Mouse (Mus musculus) hindbrain, embryonic 10.5 days (tissue): ENCODE measurements at regions not wholly inside any gene's neighbourhood (a gene's known extent, or its start where the extent isn't known, plus 50 kb on each side); places are given as distances from the start of the nearest gene placed in this dataset.

Experiments
- DNase-seq: peaks from one replicate; pipeline ENCODE4 v3.0.0-alpha.2; 2017; ENCODE audit warnings: low spot score
- H3K27ac ChIP-seq: fragments of 300-500 bp; sonication (generic); 2 replicates; pipeline ENCODE4 v1.5.1; 2016; ENCODE audit warnings: mild to moderate bottlenecking, moderate library complexity
- H3K27me3 ChIP-seq: fragments of 300-500 bp; sonication (generic); 2 replicates; pipeline ENCODE4 v1.6.1; 2016; ENCODE audit warnings: mild to moderate bottlenecking; ENCODE audit not compliant: poor library complexity, insufficient read depth, severe bottlenecking
- H3K36me3 ChIP-seq: fragments of 300-500 bp; sonication (generic); 2 replicates; pipeline ENCODE4 v1.6.1; 2016; ENCODE audit warnings: mild to moderate bottlenecking, moderate library complexity
- H3K4me1 ChIP-seq: fragments of 300-500 bp; sonication (generic); replicated peaks from 2 replicates; pipeline ENCODE4 v1.6.1; 2016; ENCODE audit warnings: mild to moderate bottlenecking
- H3K4me3 ChIP-seq: fragments of 300-500 bp; sonication (generic); 2 replicates; pipeline ENCODE4 v1.5.1; 2016; ENCODE audit warnings: mild to moderate bottlenecking, moderate library complexity
- H3K9me3 ChIP-seq: fragments of 300-500 bp; sonication (generic); 2 replicates; pipeline ENCODE4 v1.6.1; 2016; ENCODE audit warnings: mild to moderate bottlenecking, moderate library complexity
- WGBS: fragments of 180-500 bp; shearing (Covaris S2); methylation state at CpG from one replicate; pipeline ENCODE4 v1.1.7; 2016; 5-methylcytosine and 5-hydroxymethylcytosine counted together

DNA sequence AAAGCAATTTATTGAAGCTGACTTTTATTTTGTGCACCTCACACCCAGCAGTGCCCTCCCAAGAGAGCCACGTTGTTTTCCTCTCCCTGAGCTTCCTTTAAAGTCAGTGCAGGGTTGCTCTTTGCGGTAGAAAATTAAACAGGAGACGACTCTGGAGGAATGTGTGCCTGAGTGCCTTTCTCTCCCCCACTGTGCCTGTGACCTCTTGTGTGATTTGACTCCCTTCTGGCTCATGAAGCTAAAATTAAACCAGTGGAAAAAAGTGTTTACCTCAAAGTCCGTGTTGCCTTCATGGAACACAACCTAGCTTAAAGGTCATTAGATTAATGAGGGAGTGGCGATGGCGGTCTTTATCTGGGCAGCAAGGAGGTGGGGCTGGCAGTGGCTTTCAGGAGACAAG, 423.4 kb upstream of the Cited2 start:
- 42% methylated on average over 6 of the region's 6 CpGs for WGBS
- Histone ChIP-seq H3K27me3 (no peaks in the 10 kb centered on the region), H3K36me3 (no peaks in the 10 kb centered on the region), H3K27ac (0 out of 2 replicates have a peak overlapping the region, but pooled peaks have one; percentile 29), H3K4me1 (peaks cover 5% of the 10 kb centered on the region; the same call in 1 of the 2 replicates), H3K4me3 (no peak overlapping the region), H3K9me3 (no peaks in the 10 kb centered on the region)
- DNase-seq, result peak; percentile 6

DNA sequence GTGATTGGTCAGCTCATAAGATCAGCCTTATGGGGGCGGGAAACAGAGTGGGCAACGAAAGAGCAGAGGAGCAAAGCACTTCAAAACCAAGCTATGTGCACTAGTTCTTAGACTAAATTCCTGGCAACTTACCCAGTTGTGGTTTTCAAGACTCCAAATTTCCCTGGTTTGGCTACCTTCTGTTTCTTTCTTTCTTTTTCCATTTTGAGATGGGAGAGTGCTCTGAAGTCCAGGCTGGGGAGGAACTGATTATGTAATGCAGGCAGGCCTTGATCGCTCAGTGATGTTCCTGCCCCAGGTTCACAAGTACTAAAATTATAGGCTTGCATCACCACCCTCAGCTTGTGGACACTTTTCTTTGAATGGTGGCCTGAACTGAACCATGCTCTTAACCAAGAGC, 396.3 kb upstream of the Cited2 start:
- 92% methylated on average over 3 of the region's 3 CpGs for WGBS
- H3K4me3 ChIP-seq, result no peak overlapping the region
- no peak overlapping the region for H3K27ac ChIP-seq
- H3K9me3 ChIP-seq, result 0 out of 2 replicates have a peak, but pooled peaks cover 2% of the 10 kb centered on the region
- peaks cover 17% of the 10 kb centered on the region for H3K4me1 ChIP-seq
- no peaks in the 10 kb centered on the region for H3K36me3 ChIP-seq
- no peak for DNase-seq
- no peaks in the 10 kb centered on the region for H3K27me3 ChIP-seq

DNA sequence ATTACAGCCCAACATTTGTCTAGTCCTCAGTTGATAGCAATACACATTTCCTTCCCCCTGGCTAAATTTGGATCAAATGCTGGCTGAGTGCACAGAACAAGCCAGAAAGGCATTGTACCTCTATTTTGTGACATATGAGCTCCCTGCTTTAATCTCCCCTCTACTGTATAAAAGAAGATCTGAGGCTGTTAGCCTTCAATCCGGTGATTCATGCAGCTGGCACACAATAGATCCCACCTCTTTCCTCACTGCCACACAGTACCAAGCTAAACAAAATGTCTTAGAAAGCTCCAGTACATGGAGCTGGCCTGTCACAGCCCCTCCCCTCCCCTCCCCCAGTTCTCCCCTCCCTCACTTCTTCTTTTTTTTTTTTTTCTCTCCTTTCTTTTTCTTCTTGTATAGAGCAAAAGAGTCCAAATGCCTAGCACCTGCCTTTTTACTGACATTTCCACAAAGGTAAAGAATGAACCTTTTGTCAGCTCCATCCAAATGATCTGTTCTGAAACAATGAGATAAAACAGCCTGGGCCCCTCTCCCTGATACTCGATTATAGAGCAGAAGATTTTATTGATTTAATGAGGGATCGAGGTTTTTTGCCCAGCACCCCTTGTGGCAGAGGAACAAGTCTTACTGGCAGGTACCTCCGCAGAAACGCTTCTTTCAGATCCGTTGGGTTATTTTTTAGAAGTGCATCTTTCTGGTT, 392.0 kb upstream of the Cited2 start:
- H3K4me3 ChIP-seq, result peak overlapping the region; percentile 49
- no peaks in the 10 kb centered on the region for H3K9me3 ChIP-seq
- 4% methylated on average over 6 of the region's 6 CpGs for whole genome bisulfite sequencing
- DNase-seq, result peak; percentile 8
- peaks cover 44% of the 10 kb centered on the region for H3K4me1 ChIP-seq
- no peaks in the 10 kb centered on the region for H3K27me3 ChIP-seq
- no peaks in the 10 kb centered on the region for H3K36me3 ChIP-seq
- peak overlapping the region; percentile 92 for H3K27ac ChIP-seq

DNA sequence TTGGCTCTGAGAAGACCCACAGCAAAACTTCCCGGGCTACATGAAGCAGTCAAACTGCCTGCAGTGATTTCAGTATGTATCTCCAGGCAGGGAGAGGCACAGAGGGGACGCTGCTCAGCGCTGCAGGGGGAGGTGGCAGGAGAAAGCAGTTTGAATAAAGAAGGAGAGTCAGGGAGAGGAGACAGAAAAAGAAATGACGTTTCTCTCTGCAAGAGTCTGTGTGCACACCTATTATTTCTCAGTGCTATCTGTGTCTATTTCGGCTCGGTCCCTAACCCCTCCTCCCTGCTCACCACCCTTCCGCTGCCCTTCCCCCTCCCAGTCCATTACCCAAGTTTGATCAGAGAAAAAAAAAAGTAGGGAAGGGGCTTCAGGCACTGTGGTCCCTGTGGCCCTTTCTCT, 391.4 kb upstream of the Cited2 start:
- Histone ChIP-seq H3K4me3 (peak overlapping the region; percentile 49), H3K27me3 (no peaks in the 10 kb centered on the region), H3K36me3 (no peaks in the 10 kb centered on the region), H3K4me1 (peaks cover 44% of the 10 kb centered on the region), H3K27ac (peak overlapping the region; percentile 92), H3K9me3 (no peaks in the 10 kb centered on the region)
- peak; percentile 64 for DNase-seq
- WGBS, result under 1% methylated on average over 7 of the region's 7 CpGs

DNA sequence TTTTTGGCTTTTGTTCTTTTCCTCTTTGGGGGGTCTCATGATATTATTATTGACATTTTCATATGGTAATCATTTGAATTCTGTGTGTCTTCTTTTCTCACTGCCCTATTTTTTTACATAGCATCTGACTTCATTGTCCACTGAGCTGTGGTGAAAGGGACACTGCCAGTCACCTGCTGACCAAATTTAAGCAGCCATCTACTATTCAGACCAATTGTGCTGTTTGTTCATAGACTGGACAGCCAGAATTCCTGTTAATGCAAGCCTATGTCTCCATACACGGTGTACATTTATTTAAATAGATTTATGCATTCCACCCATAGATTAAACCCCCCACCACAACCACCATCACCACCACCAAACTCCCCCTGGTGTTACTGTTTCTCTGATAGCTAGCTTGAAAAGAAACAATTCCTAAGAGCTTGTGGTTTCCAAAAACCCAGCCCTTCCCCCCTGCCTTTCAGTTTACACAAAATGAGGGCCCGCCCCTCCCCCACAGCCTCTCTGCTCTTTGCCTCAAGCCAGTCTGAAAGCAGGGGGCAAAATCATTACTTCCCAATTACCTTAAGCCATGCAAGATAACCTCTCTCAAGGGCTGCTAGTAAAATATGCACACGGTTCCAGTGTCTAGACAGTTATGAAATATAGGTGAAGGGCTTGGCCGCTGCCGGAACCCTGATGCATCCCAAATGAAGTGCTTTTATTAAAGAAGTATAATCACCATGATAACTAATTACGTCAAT, 390.8 kb upstream of the Cited2 start:
- no peaks in the 10 kb centered on the region for H3K27me3 ChIP-seq
- no peaks in the 10 kb centered on the region for H3K36me3 ChIP-seq
- H3K9me3 ChIP-seq, result no peaks in the 10 kb centered on the region
- peak; percentile 68 for DNase-seq
- peak overlapping the region; percentile 92 for H3K27ac ChIP-seq
- H3K4me1 ChIP-seq, result peaks cover 44% of the 10 kb centered on the region
- peak overlapping the region; percentile 49 for H3K4me3 ChIP-seq
- 28% methylated on average over 6 of the region's 6 CpGs for WGBS

DNA sequence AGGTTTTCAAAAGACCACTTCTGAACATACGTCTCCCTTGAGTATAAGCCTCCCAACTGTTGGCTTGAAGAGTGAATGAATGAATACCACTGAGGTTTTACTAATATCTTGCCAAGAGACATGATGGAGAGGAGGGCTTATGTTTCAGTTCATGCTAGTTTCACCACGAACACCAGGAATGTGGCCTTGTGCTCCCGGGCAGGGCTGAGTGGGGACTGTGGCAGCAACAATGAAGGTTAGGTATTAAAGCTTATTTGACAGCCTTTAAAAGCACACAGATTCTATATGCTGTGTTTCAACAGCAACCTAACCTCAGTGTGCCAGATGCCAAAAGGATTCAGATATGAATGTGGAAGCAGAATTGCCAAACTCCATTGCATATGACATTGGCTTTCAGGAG, 390.0 kb upstream of the Cited2 start:
- peak; percentile 11 for DNase-seq

DNA sequence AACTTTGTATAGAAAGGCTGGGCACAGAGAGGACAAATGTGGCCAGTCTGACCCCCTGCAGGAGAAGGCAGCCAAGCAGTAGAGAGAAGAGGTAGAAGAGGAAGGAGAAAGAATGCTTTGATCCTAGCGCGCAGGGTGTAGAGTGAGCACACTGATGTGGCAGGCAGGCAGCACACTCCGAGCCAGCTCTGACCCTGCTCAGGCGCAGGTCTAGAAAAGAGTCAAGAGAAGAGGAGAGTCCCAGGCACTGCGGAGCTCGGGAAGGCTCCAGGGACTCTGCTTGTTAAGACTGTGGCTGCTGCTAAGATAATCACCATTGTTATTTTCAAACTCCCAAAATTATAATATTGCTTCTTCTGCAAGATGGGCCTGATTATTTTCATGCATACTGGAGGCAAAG, 389.3 kb upstream of the Cited2 start:
- Histone ChIP-seq H3K27me3 (no peaks in the 10 kb centered on the region), H3K9me3 (no peaks in the 10 kb centered on the region), H3K4me1 (peaks cover 44% of the 10 kb centered on the region), H3K4me3 (0 out of 2 replicates have a peak overlapping the region, but pooled peaks have one; percentile 14), H3K36me3 (no peaks in the 10 kb centered on the region), H3K27ac (peak overlapping the region; percentile 92)
- DNase-seq, result peak; percentile 54
- WGBS, result 4% methylated on average over 6 of the region's 6 CpGs

More for the DNA sequence above, 390.0 kb upstream of the Cited2 start:
- Histone ChIP-seq H3K27me3 (no peaks in the 10 kb centered on the region), H3K4me3 (no peak overlapping the region), H3K27ac (peak overlapping the region; percentile 92), H3K4me1 (peaks cover 44% of the 10 kb centered on the region), H3K9me3 (no peaks in the 10 kb centered on the region), H3K36me3 (no peaks in the 10 kb centered on the region)
- 26% methylated on average over 3 of the region's 3 CpGs for WGBS

DNA sequence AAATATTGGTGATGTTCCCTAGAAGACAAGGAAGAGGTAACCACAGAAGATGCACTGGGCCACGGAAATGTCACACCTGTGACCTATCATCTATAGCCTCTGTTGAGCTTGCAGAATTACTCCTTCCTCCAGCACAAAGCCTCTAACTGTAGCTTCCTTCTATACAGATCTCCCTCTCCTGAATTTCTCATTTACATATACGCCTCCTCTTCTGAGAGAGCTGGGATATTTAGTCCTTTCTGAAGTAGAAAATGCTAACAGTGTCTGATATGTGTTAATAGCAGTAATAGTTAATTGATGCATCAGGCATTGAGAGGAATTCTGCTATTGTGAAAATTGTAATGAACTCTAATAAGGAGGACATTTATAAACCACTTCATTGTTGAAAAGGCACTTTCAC, 385.8 kb upstream of the Cited2 start:
- H3K27ac ChIP-seq, result no peak overlapping the region
- WGBS, result 89% methylated on average over 2 of the region's 2 CpGs
- H3K27me3 ChIP-seq, result no peaks in the 10 kb centered on the region
- no peaks in the 10 kb centered on the region for H3K36me3 ChIP-seq
- no peaks in the 10 kb centered on the region for H3K9me3 ChIP-seq
- H3K4me3 ChIP-seq, result no peak overlapping the region
- peaks cover 22% of the 10 kb centered on the region for H3K4me1 ChIP-seq
- DNase-seq, result no peak

DNA sequence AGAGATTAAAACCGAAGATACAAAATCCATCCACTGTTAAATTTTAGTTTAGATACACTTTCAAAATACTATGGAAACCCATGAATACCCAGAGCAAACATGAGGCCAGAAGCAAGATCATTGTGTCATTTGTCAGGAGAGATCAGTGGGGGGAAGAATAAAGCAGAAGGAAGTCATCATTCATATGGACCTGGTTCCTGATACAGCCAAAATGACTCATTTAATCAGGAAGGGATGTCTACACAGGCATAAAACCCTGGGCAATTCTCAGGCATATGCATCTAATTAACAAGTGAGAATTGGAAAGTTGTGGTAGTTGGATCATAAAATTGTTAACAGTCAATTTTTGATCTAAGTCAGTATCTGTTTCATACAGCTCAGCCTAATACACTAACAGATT, 379.2 kb upstream of the Cited2 start:
- Histone ChIP-seq H3K4me1 (no peaks in the 10 kb centered on the region), H3K9me3 (no peaks in the 10 kb centered on the region), H3K4me3 (no peak overlapping the region), H3K27ac (no peak overlapping the region), H3K36me3 (no peaks in the 10 kb centered on the region), H3K27me3 (no peaks in the 10 kb centered on the region)
- WGBS, result 92% methylated on average over 1 of the region's 1 CpGs
- DNase-seq, result no peak

DNA sequence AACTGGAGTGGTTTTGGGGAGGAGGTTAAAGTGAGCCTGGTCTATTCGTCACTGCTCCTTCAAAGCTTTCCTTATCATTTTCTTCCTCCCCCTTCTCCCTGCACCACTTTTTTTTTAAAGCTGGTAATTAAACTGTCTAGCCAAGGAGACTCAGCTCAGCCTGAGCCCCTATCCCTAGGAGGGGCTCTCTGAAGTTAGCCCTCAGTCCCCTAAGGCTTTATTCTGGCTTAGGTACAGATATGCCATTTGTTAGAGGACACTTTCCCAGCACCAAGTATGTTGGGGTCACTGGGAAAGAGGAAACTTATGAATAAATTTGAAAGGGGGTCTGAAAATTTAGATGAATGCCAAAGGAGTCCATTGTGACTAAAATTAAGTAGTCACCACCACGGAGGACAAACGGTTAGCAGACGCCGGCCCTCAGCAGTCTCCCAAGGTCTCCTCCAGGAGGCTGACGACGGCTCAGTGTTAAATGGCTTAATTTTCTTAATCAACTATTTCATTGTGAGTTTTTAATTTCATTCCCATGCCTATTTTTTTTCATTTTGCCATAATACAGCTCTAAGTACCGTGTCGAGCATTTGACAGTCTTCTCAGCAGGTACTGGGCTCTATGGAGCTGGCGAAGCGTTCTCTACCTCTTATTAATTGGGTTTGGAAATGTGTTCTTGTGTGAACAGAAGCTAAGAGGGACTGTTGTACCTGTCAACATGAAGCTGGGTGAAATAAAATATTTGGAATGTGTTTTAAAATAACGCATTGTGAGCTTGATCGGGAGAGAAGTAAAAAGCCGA, 370.6 kb upstream of the Cited2 start:
- Histone ChIP-seq H3K27me3 (no peaks in the 10 kb centered on the region), H3K36me3 (no peaks in the 10 kb centered on the region), H3K27ac (no peak overlapping the region), H3K9me3 (no peaks in the 10 kb centered on the region), H3K4me3 (no peak overlapping the region), H3K4me1 (peaks cover 31% of the 10 kb centered on the region)
- WGBS, result 62% methylated on average over 14 of the region's 14 CpGs
- peak; percentile 27 for DNase-seq

DNA sequence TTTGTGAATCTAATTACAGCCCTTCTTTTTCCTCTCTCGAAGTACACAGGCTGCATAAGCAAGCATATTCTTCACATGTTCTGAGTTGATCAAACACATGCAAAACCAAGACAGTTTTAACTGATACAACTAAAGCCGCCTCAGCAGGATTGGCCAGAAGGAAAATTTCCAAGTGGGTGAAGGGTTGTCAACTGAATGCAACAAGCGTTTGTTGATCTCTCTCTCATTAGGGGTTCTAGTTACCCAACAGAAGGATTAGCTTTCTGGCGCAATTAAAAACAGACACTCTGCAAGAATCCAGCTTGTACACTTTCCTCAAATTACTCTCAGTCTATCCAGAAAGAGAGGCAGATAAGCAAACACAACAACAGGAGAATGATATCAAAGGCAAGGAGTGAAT, 367.5 kb upstream of the Cited2 start:
- Histone ChIP-seq H3K27ac (peak overlapping the region; percentile 40; the same call in 1 of the 2 replicates), H3K36me3 (no peaks in the 10 kb centered on the region), H3K27me3 (no peaks in the 10 kb centered on the region), H3K4me3 (no peak overlapping the region), H3K4me1 (peaks cover 31% of the 10 kb centered on the region), H3K9me3 (no peaks in the 10 kb centered on the region)
- WGBS, result 47% methylated on average over 4 of the region's 4 CpGs
- DNase-seq, result no peak

DNA sequence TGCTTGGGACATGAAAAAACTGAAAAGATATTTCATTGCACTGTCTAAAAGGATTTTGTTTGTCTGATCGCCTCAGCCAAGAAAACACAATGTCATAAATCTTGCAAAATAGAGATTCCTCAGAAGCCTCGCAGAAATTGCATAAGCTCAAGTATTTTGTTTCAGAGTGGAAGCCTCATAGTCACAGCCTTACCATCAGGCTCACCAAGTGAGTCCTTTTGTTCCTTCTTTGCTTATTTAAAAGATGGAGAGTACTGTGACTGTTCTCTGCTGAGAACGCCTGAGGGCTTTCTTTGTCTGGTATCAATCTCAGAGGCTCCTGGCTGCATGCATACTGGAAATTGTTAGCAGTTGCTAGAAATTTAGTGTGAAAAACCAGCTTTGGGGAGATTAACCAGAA, 367.0 kb upstream of the Cited2 start:
- Histone ChIP-seq H3K27me3 (no peaks in the 10 kb centered on the region), H3K4me1 (peaks cover 31% of the 10 kb centered on the region), H3K36me3 (no peaks in the 10 kb centered on the region), H3K9me3 (no peaks in the 10 kb centered on the region), H3K27ac (peak overlapping the region; percentile 40), H3K4me3 (no peak overlapping the region)
- no peak for DNase-seq
- 33% methylated on average over 3 of the region's 3 CpGs for WGBS

DNA sequence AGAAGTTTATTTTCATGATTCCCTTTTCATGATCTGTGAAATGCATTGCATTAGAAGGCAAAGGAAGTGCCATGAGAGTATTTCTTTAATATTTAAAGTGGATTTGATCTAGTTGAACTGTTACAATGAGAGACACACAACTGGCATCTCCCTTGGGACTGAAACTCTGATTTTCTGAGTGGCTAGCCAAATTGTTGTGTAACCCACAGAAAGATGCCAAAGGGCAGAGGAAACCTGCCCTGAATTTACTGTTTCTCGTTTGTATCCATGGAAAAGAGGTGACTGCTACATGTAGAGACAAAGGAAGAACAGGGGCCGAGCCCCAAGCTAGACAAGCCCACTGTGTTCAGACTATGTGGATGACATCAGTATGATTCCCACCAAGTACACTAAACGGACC, 360.4 kb upstream of the Cited2 start:
- no peak for DNase-seq
- 75% methylated on average over 3 of the region's 3 CpGs for WGBS
- H3K4me1 ChIP-seq, result peaks cover 16% of the 10 kb centered on the region
- H3K36me3 ChIP-seq, result no peaks in the 10 kb centered on the region
- no peaks in the 10 kb centered on the region for H3K9me3 ChIP-seq
- H3K27me3 ChIP-seq, result no peaks in the 10 kb centered on the region
- H3K4me3 ChIP-seq, result no peak overlapping the region
- H3K27ac ChIP-seq, result no peak overlapping the region
